Mouse (Mus musculus): Measurements from ENCODE around the gene Ralgds. TPM values are rescaled to one million over a fixed set of nuclear protein-coding genes. Genes with fewer than 3 reads are reported as not detected.

Gene Ralgds
- polyA plus RNA-seq, 1 experiment from 2014 or later = 63.3 TPM

DNA sequence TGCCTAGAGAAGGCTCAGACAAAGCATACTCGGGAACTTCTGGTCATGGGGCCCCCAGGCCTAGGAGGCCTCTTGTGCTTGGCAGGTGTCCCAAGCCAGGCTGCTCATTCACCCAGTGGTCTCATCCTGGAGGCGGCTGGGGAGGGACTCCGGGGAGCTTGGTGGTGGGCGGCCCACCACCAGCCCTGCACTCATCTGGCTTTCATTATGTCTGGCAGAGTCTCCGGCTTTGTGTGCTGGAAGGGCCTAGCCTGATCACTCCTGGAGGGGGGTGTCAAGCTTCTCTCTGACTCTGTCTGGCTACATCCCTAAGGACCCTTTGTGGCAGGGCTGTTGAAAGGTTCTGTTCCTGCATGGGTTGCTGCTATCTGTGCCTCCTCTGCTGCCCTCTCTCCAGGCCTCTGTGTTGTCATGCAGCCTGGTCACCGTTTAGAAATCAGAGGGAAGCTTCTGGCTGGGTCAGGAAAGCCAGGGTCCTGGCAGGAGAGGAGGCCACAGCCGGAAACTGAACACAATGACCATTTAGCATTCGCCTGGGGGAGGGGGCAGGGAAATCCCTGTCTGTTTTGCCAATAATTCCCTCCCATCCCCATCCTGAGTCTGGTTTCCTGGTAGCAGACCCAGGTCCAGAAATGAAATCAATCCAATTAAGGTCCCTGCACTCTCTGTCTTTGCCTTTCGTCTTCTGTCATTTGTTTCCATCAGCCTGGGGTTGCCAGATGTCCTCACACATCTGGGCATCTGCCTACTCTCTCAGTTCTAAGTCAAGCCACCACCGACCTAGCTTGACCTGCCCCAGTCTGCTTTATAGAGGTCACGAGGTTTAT, 21.7 kb downstream of the Ralgds start:
- Histone ChIP-seq H3K4me1 (ENCODE audit: control insufficient read depth, insufficient read depth, low read length) (peaks cover 71% of the 10 kb centered on the region), H3K4me2 (ENCODE audit: low read length) (peak overlapping the region; percentile 86), H3K4me3 (ENCODE audit: low read depth, low read length) (peak overlapping the region; percentile 46), H3K36me3 (ENCODE audit: control insufficient read depth, insufficient read depth, low read length) (no peaks in the 10 kb centered on the region), H3K27me3 (replicated peaks; ENCODE audit: control insufficient read depth, insufficient read depth, low read length) (no peaks in the 10 kb centered on the region), H3K9ac (ENCODE audit: low read length) (peak overlapping the region; percentile 74), H3K27ac (ENCODE audit: low read depth, low read length) (peak overlapping the region; percentile 86), H3K9me3 (replicated peaks; ENCODE audit: control insufficient read depth, low read length) (no peaks in the 10 kb centered on the region)
- peak; percentile 70 for DNase-seq (ENCODE audit: low spot score)
- ATAC-seq = peak; percentile 19; the same call in 1 of the 2 replicates
- WGBS = 35% methylated on average over 11 of the region's 11 CpGs

DNA sequence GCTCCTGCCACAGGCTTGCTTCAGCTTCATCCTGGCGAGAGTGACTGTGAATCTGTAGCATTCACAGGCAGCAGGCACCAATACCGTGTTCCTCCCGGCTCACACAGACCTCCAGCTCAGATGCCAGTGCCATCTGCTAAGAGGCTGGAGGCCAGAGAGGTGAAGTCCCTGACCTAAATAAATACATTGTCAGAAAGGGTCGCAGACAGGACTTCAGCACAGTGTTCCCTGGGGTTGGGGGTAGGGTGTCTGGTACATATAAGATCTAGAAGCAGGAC, 22.3 kb downstream of the Ralgds start:
- peaks cover 76% of the 10 kb centered on the region for H3K4me1 ChIP-seq (ENCODE audit: control insufficient read depth, insufficient read depth, low read length)
- H3K9ac ChIP-seq (ENCODE audit: low read length) = 0 out of 2 replicates have a peak overlapping the region, but pooled peaks have one; percentile 29
- peak; percentile 31 for DNase-seq (ENCODE audit: low spot score)

DNA sequence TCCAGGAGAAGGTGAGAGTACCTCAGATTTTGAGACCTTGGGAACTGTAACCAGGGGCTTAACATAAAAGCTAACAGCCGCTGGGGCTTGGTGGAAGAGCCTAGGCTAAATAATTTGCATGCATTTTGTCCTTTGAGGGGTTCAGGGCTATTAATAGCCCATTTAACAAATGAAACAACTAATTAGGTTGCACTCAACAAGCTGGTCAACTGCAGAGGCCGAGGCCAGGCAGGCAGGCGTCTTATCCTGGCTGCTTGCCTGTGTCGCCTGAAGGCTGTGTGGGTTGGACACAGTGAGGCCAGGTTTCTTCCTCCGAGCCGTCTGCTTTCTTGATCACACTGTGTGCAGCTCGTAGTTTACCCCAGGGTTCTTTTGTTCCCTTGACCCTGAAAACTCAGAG, 22.7 kb downstream of the Ralgds start:
- peaks cover 5% of the 10 kb centered on the region; the same call in 1 of the 2 replicates for H3K36me3 ChIP-seq (ENCODE audit: control insufficient read depth, insufficient read depth, low read length)
- DNase-seq (ENCODE audit: low spot score) = peak; percentile 75
- no peak for ATAC-seq
- no peak overlapping the region for H3K9ac ChIP-seq (ENCODE audit: low read length)
- H3K4me2 ChIP-seq (ENCODE audit: low read length) = peak overlapping the region; percentile 86
- H3K27me3 ChIP-seq (replicated peaks; ENCODE audit: control insufficient read depth, insufficient read depth, low read length) = no peaks in the 10 kb centered on the region
- H3K27ac ChIP-seq (ENCODE audit: low read depth, low read length) = peak overlapping the region; percentile 86
- 6% methylated on average over 7 of the region's 7 CpGs for WGBS
- H3K4me3 ChIP-seq (ENCODE audit: low read depth, low read length) = 0 out of 2 replicates have a peak overlapping the region, but pooled peaks have one; percentile 1
- H3K4me1 ChIP-seq (ENCODE audit: control insufficient read depth, insufficient read depth, low read length) = peaks cover 79% of the 10 kb centered on the region
- no peaks in the 10 kb centered on the region for H3K9me3 ChIP-seq (replicated peaks; ENCODE audit: control insufficient read depth, low read length)

More for the DNA sequence above, 22.3 kb downstream of the Ralgds start:
- 0 out of 2 replicates have a peak, but pooled peaks cover under 1% of the 10 kb centered on the region for H3K36me3 ChIP-seq (ENCODE audit: control insufficient read depth, insufficient read depth, low read length)
- H3K4me2 ChIP-seq (ENCODE audit: low read length) = peak overlapping the region; percentile 86
- 43% methylated on average over 4 of the region's 4 CpGs for WGBS
- no peaks in the 10 kb centered on the region for H3K27me3 ChIP-seq (replicated peaks; ENCODE audit: control insufficient read depth, insufficient read depth, low read length)
- peak overlapping the region; percentile 86 for H3K27ac ChIP-seq (ENCODE audit: low read depth, low read length)
- ATAC-seq = no peak
- H3K4me3 ChIP-seq (ENCODE audit: low read depth, low read length) = 0 out of 2 replicates have a peak overlapping the region, but pooled peaks have one; percentile 1
- no peaks in the 10 kb centered on the region for H3K9me3 ChIP-seq (replicated peaks; ENCODE audit: control insufficient read depth, low read length)

DNA sequence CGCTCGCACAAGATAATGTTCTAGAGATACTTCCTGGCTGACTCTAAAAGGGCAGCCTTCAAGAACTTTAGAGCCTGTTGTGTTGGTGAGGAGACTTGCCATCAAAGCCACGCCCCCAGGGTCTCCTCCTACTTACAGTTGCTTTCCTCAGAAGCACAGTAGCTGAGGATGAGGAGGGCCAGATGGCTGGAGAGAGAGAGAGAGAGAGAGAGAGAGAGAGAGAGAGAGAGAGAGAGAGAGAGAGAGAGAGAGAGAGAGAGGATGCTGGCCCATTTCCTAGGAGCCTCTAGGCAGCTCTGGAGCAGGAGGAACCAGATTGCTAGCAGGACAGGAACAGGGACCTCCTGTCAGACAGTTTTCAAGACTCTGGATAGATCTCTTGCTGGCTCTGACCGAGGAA, 23.2 kb downstream of the Ralgds start:
- Histone ChIP-seq H3K9me3 (replicated peaks; ENCODE audit: control insufficient read depth, low read length) (no peaks in the 10 kb centered on the region), H3K27ac (ENCODE audit: low read depth, low read length) (peak overlapping the region; percentile 86), H3K4me1 (ENCODE audit: control insufficient read depth, insufficient read depth, low read length) (peaks cover 79% of the 10 kb centered on the region), H3K9ac (ENCODE audit: low read length) (no peak overlapping the region), H3K27me3 (replicated peaks; ENCODE audit: control insufficient read depth, insufficient read depth, low read length) (no peaks in the 10 kb centered on the region), H3K4me3 (ENCODE audit: low read depth, low read length) (no peak overlapping the region), H3K4me2 (ENCODE audit: low read length) (no peak overlapping the region), H3K36me3 (ENCODE audit: control insufficient read depth, insufficient read depth, low read length) (peaks cover 8% of the 10 kb centered on the region; the same call in 1 of the 2 replicates)
- peak; percentile 54 for DNase-seq (ENCODE audit: low spot score)
- ATAC-seq = no peak
- 74% methylated on average over 4 of the region's 4 CpGs for WGBS

DNA sequence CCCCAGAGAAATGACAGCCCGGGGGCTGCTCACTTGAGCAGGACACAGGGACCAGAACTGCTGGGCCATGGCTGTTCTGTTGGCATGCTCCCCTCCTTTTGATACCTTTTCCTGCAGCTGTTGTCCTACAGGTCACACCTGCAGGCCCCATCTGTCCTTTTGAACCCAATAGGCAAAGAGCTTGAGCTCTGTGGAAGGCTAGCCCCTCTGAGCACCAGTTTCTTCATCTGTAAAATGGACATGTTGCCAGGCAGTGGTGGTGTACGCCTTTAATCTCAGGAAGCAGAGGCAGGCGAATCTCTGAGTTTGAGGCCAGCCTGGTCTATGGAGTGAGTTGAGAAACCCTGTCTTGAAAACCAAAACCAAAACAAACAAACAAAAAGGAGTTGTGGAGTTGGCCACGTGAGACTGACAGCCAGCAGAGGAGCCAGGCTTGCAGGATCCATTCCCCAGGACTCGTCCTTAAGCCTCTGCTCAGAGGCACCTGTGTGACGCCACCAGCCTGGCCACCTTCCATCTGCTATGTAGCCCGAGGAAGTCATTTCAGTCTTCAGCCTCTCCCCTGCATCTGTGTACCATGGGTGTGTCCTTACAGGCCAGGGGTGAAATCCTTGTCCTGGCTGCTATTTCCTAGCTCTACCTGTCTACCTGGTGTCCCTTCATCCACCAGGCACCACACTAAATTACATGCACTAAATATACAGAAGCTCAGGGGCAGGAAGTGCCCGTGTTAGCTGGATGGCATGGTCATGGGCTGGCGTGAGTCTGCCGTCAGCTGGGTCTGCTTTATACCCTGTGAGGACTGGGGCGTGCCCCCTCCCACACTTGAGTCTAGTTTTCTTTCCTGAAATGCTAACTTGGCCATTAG, 24.1 kb downstream of the Ralgds start:
- Histone ChIP-seq H3K9ac (ENCODE audit: low read length) (peak overlapping the region; percentile 29; the same call in 1 of the 2 replicates), H3K9me3 (replicated peaks; ENCODE audit: control insufficient read depth, low read length) (no peaks in the 10 kb centered on the region), H3K36me3 (ENCODE audit: control insufficient read depth, insufficient read depth, low read length) (peaks cover 15% of the 10 kb centered on the region), H3K27me3 (replicated peaks; ENCODE audit: control insufficient read depth, insufficient read depth, low read length) (no peaks in the 10 kb centered on the region), H3K27ac (ENCODE audit: low read depth, low read length) (peak overlapping the region; percentile 86; the same call in 1 of the 2 replicates), H3K4me2 (ENCODE audit: low read length) (0 out of 2 replicates have a peak overlapping the region, but pooled peaks have one; percentile 6), H3K4me1 (ENCODE audit: control insufficient read depth, insufficient read depth, low read length) (peaks cover 79% of the 10 kb centered on the region), H3K4me3 (ENCODE audit: low read depth, low read length) (no peak overlapping the region)
- WGBS = 72% methylated on average over 11 of the region's 11 CpGs
- DNase-seq (ENCODE audit: low spot score) = no peak
- no peak for ATAC-seq

DNA sequence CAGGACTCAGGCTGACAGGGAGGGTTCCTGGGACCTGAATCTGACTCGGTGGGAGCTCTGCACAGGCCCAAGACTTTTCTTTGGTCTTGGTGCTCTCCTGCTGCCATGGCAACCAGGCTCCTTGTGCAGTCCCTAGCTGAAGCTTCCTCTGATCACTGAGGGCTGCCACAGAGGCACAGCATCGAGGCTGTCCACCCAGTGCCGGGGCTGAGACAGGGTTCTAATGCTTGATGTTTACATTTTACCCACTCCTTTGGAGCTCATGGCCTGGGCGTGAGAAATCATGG, 24.7 kb downstream of the Ralgds start:
- Histone ChIP-seq H3K9ac (ENCODE audit: low read length) (no peak overlapping the region; the same call in 1 of the 2 replicates), H3K4me1 (ENCODE audit: control insufficient read depth, insufficient read depth, low read length) (peaks cover 75% of the 10 kb centered on the region), H3K9me3 (replicated peaks; ENCODE audit: control insufficient read depth, low read length) (no peaks in the 10 kb centered on the region), H3K27ac (ENCODE audit: low read depth, low read length) (0 out of 2 replicates have a peak overlapping the region, but pooled peaks have one; percentile 33), H3K4me2 (ENCODE audit: low read length) (0 out of 2 replicates have a peak overlapping the region, but pooled peaks have one; percentile 6), H3K36me3 (ENCODE audit: control insufficient read depth, insufficient read depth, low read length) (peaks cover 21% of the 10 kb centered on the region), H3K27me3 (replicated peaks; ENCODE audit: control insufficient read depth, insufficient read depth, low read length) (no peaks in the 10 kb centered on the region), H3K4me3 (ENCODE audit: low read depth, low read length) (no peak overlapping the region)
- DNase-seq (ENCODE audit: low spot score) = peak; percentile 56
- 19% methylated on average over 4 of the region's 4 CpGs for WGBS
- ATAC-seq = no peak

DNA sequence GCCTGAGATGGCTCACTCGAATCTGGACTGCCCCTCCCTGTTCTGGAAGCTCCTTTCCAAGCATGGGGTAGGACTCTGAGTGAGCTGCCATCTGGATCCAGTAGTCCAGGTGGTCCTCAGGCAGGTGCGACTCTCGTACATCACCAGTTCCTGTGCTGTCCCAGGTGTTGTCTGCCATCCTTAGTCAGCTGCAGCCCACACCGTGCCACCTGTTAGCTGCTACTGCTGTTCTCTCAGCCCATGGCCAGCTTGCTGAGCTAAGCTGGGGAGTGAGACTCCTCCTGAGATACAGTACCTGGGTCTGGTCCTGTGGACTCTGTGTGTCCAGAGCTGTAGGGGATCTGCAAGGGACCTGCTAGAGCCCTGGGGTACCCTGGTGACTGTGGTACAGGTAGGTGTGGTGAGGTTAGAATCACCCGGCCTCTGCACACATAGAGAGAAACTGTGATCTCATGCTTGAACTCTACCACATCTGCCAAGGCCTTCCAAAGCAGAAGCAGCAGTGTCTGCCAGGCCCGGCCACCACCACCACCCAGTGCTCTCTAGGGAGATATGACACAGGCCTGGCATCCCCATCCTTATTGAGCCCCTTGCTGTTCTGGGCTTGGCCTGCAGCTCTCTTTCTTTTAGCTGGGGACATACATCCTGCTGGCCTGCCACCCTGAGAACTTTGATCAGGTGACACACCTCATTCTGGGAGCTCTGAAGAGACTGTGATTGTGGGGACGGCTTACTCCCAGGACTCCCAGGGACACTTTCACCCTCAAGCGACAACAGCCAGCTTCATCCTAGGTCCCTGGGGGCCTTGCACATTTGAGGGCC, 25.3 kb downstream of the Ralgds start:
- WGBS = 71% methylated on average over 8 of the region's 8 CpGs
- Histone ChIP-seq H3K36me3 (ENCODE audit: control insufficient read depth, insufficient read depth, low read length) (peaks cover 27% of the 10 kb centered on the region), H3K4me3 (ENCODE audit: low read depth, low read length) (no peak overlapping the region), H3K4me1 (ENCODE audit: control insufficient read depth, insufficient read depth, low read length) (peaks cover 69% of the 10 kb centered on the region), H3K9me3 (replicated peaks; ENCODE audit: control insufficient read depth, low read length) (no peaks in the 10 kb centered on the region), H3K9ac (ENCODE audit: low read length) (peak overlapping the region; percentile 1; the same call in 1 of the 2 replicates), H3K27ac (ENCODE audit: low read depth, low read length) (peak overlapping the region; percentile 63), H3K27me3 (replicated peaks; ENCODE audit: control insufficient read depth, insufficient read depth, low read length) (no peaks in the 10 kb centered on the region), H3K4me2 (ENCODE audit: low read length) (no peak overlapping the region; the same call in 1 of the 2 replicates)
- no peak for ATAC-seq
- no peak for DNase-seq (ENCODE audit: low spot score)

DNA sequence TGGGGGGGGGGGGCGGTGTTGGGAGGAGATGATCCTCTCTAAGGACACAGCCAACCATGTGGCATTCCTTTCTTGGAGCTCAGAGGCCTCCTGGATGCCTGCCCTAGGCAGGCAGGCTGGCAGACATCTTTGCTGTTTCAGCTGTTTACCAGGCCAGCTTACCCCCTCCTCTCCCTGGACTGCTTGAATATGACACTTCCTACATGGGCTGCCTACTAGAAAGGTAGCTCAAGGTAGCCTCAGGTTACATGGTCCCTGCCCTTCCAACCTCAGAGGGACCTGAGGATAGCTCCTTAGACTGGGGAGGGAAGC, 25.8 kb downstream of the Ralgds start:
- Histone ChIP-seq H3K4me2 (ENCODE audit: low read length) (no peak overlapping the region), H3K4me1 (ENCODE audit: control insufficient read depth, insufficient read depth, low read length) (peaks cover 65% of the 10 kb centered on the region), H3K27me3 (replicated peaks; ENCODE audit: control insufficient read depth, insufficient read depth, low read length) (no peaks in the 10 kb centered on the region), H3K36me3 (ENCODE audit: control insufficient read depth, insufficient read depth, low read length) (peaks cover 33% of the 10 kb centered on the region), H3K4me3 (ENCODE audit: low read depth, low read length) (no peak overlapping the region), H3K27ac (ENCODE audit: low read depth, low read length) (peak overlapping the region; percentile 63), H3K9ac (ENCODE audit: low read length) (peak overlapping the region; percentile 0; the same call in 1 of the 2 replicates), H3K9me3 (replicated peaks; ENCODE audit: control insufficient read depth, low read length) (no peaks in the 10 kb centered on the region)
- DNase-seq (ENCODE audit: low spot score) (peak; percentile 54), ATAC-seq (no peak)
- 67% methylated on average over 1 of the region's 1 CpGs for WGBS

Measured in forebrain, embryonic 14.5 days (tissue).